Mouse (Mus musculus): ENCODE results near the gene Fam131b.

- TF ChIP-seq POLR2A (IDR thresholded peaks at IDR 0.05; ENCODE audit: control insufficient read depth, low read depth, low read length) (no peak), CTCF (IDR thresholded peaks at IDR 0.05; ENCODE audit: control insufficient read depth, insufficient read depth, insufficient replicate concordance, low read depth, low read length) (no peak)
Observed at GRCm38 (mm10) chr6:42349006-42349425, 24.6 kb upstream of the Fam131b start.

Data from testis, adult 2 months (tissue).